Mouse (Mus musculus): Measurements from ENCODE around the gene Gsc. TPM values are rescaled to one million over a fixed set of nuclear protein-coding genes. Genes with fewer than 3 reads are reported as not detected.
A peak's percentile ranks its signal among the peaks of the same experiment; 100 is the strongest.
"Not testable (repeated sequence)": the region's sequence is repeated elsewhere in the genome, so short reads cannot be mapped to it uniquely, and the experiment has no call there.

The Gsc gene
- polyA plus RNA-seq, 1 experiment from 2014 or later: 20.4 TPM

- Histone ChIP-seq H3K27ac (replicated peaks) (no peak overlapping the region), H3K36me3 (replicated peaks) (no peaks in the 10 kb centered on the region), H3K9me3 (no peaks in the 10 kb centered on the region), H3K4me3 (peak overlapping the region; percentile 32; the same call in 1 of the 2 replicates), H3K4me1 (peaks cover 30% of the 10 kb centered on the region), H3K27me3 (replicated peaks; ENCODE audit: low read depth, poor library complexity, severe bottlenecking) (peaks cover 21% of the 10 kb centered on the region)
- DNase-seq (ENCODE audit: low spot score): peak; percentile 77
- WGBS: 30% methylated on average over 13 of the region's 13 CpGs
Observed at GRCm38 (mm10) chr12:104448099-104448498, 25.0 kb downstream of the Gsc start.

- Histone ChIP-seq H3K27me3 (replicated peaks; ENCODE audit: low read depth, poor library complexity, severe bottlenecking) (peaks cover 15% of the 10 kb centered on the region; the same call in 1 of the 2 replicates), H3K4me1 (peaks cover 30% of the 10 kb centered on the region), H3K27ac (replicated peaks) (peak overlapping the region; percentile 6; the same call in 1 of the 2 replicates)
- H3K36me3 ChIP-seq (replicated peaks); H3K4me3 ChIP-seq; H3K9me3 ChIP-seq: not testable (repeated sequence)
- DNase-seq (ENCODE audit: low spot score): peak; percentile 48
- 66% methylated on average over 25 of the region's 25 CpGs for WGBS
Observed at GRCm38 (mm10) chr12:104447056-104447455, 26.1 kb downstream of the Gsc start.

- H3K27ac ChIP-seq (replicated peaks): no peak overlapping the region
- no peak overlapping the region for H3K4me3 ChIP-seq
- 87% methylated on average over 11 of the region's 11 CpGs for whole genome bisulfite sequencing
- peaks cover 29% of the 10 kb centered on the region for H3K27me3 ChIP-seq (replicated peaks; ENCODE audit: low read depth, poor library complexity, severe bottlenecking)
- no peak for DNase-seq (ENCODE audit: low spot score)
- no peaks in the 10 kb centered on the region for H3K36me3 ChIP-seq (replicated peaks)
- H3K9me3 ChIP-seq: no peaks in the 10 kb centered on the region
- H3K4me1 ChIP-seq: peaks cover 35% of the 10 kb centered on the region
Observed at GRCm38 (mm10) chr12:104443716-104444115, 29.4 kb downstream of the Gsc start.

GRCm38 (mm10) chr12:104440087-104440760 is 32.9 kb downstream of the Gsc start:
- Histone ChIP-seq H3K27ac (replicated peaks) (peak overlapping the region; percentile 55), H3K36me3 (replicated peaks) (no peaks in the 10 kb centered on the region), H3K4me3 (no peak overlapping the region), H3K27me3 (replicated peaks; ENCODE audit: low read depth, poor library complexity, severe bottlenecking) (peaks cover 25% of the 10 kb centered on the region), H3K4me1 (peaks cover 10% of the 10 kb centered on the region), H3K9me3 (no peaks in the 10 kb centered on the region)
- 9% methylated on average over 22 of the region's 22 CpGs for WGBS
- DNase-seq (ENCODE audit: low spot score): peak; percentile 93

GRCm38 (mm10) chr12:104433951-104434735 is 39.0 kb downstream of the Gsc start:
- H3K4me1 ChIP-seq: peaks cover 19% of the 10 kb centered on the region
- H3K27ac ChIP-seq (replicated peaks): no peak overlapping the region
- WGBS: 81% methylated on average over 20 of the region's 20 CpGs
- no peak for DNase-seq (ENCODE audit: low spot score)
- H3K27me3 ChIP-seq (replicated peaks; ENCODE audit: low read depth, poor library complexity, severe bottlenecking): peaks cover 9% of the 10 kb centered on the region
- H3K36me3 ChIP-seq (replicated peaks): no peaks in the 10 kb centered on the region
- no peak overlapping the region for H3K4me3 ChIP-seq
- H3K9me3 ChIP-seq: no peaks in the 10 kb centered on the region; the same call in 1 of the 2 replicates

GRCm38 (mm10) chr12:104433214-104433613 is 39.9 kb downstream of the Gsc start:
- H3K27me3 ChIP-seq (replicated peaks; ENCODE audit: low read depth, poor library complexity, severe bottlenecking): no peaks in the 10 kb centered on the region; the same call in 1 of the 2 replicates
- DNase-seq (ENCODE audit: low spot score): no peak
- H3K36me3 ChIP-seq (replicated peaks): no peaks in the 10 kb centered on the region
- no peak overlapping the region for H3K27ac ChIP-seq (replicated peaks)
- H3K9me3 ChIP-seq: no peaks in the 10 kb centered on the region; the same call in 1 of the 2 replicates
- 31% methylated on average over 7 of the region's 7 CpGs for WGBS
- peaks cover 19% of the 10 kb centered on the region for H3K4me1 ChIP-seq
- H3K4me3 ChIP-seq: no peak overlapping the region

- DNase-seq (ENCODE audit: low spot score): peak; percentile 29
- no peak overlapping the region for H3K4me3 ChIP-seq
- H3K36me3 ChIP-seq (replicated peaks): no peaks in the 10 kb centered on the region
- H3K4me1 ChIP-seq: peaks cover 19% of the 10 kb centered on the region
- H3K9me3 ChIP-seq: no peaks in the 10 kb centered on the region; the same call in 1 of the 2 replicates
- H3K27me3 ChIP-seq (replicated peaks; ENCODE audit: low read depth, poor library complexity, severe bottlenecking): no peaks in the 10 kb centered on the region
- 54% methylated on average over 10 of the region's 10 CpGs for WGBS
- no peak overlapping the region for H3K27ac ChIP-seq (replicated peaks)
Observed at GRCm38 (mm10) chr12:104431359-104431758, 41.8 kb downstream of the Gsc start.

- Histone ChIP-seq H3K36me3 (replicated peaks) (no peaks in the 10 kb centered on the region), H3K4me1 (peaks cover 12% of the 10 kb centered on the region), H3K4me3 (no peak overlapping the region), H3K9me3 (no peaks in the 10 kb centered on the region; the same call in 1 of the 2 replicates), H3K27me3 (replicated peaks; ENCODE audit: low read depth, poor library complexity, severe bottlenecking) (no peaks in the 10 kb centered on the region), H3K27ac (replicated peaks) (no peak overlapping the region)
- peak; percentile 76 for DNase-seq (ENCODE audit: low spot score)
- 9% methylated on average over 7 of the region's 7 CpGs for WGBS
Observed at GRCm38 (mm10) chr12:104426915-104427314, 46.2 kb downstream of the Gsc start.

GRCm38 (mm10) chr12:104425591-104425990 is 47.5 kb downstream of the Gsc start:
- no peaks in the 10 kb centered on the region for H3K36me3 ChIP-seq (replicated peaks)
- no peak for DNase-seq (ENCODE audit: low spot score)
- H3K4me3 ChIP-seq: no peak overlapping the region
- 81% methylated on average over 3 of the region's 3 CpGs for WGBS
- no peaks in the 10 kb centered on the region; the same call in 1 of the 2 replicates for H3K4me1 ChIP-seq
- H3K27me3 ChIP-seq (replicated peaks; ENCODE audit: low read depth, poor library complexity, severe bottlenecking): no peaks in the 10 kb centered on the region
- no peaks in the 10 kb centered on the region for H3K9me3 ChIP-seq
- no peak overlapping the region for H3K27ac ChIP-seq (replicated peaks)

- peaks cover 10% of the 10 kb centered on the region; the same call in 1 of the 2 replicates for H3K4me1 ChIP-seq
- H3K27ac ChIP-seq (replicated peaks): no peak overlapping the region
- H3K4me3 ChIP-seq: no peak overlapping the region
- no peaks in the 10 kb centered on the region for H3K9me3 ChIP-seq
- 84% methylated on average over 11 of the region's 11 CpGs for WGBS
- no peaks in the 10 kb centered on the region for H3K36me3 ChIP-seq (replicated peaks)
- H3K27me3 ChIP-seq (replicated peaks; ENCODE audit: low read depth, poor library complexity, severe bottlenecking): no peaks in the 10 kb centered on the region
- DNase-seq (ENCODE audit: low spot score): no peak
Observed at GRCm38 (mm10) chr12:104422615-104423392, 50.3 kb downstream of the Gsc start.
